Mouse (Mus musculus): ENCODE data around the gene Mettl18.

Gene Mettl18

DNA sequence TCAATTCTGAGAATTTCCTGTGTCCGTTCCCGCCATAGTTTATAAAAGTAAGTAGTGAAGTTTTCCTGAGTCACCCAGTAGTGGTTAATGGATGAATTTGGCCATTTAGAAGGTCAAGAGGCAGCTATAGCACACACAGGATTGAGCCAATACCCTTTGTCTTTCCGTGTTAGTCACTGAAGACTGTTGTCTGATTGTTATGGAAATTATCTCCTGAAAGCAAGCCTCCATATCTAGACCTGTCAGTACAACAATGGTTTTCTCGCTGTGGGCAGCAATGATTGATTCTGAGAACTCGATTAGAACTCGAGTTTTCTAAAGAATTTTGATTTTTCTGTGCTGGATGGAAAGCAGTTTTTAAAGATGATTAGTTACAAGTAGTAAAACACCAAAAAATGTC lies 25.1 kb downstream of the Mettl18 start:
- no peak for TF ChIP-seq GATA4 (IDR thresholded peaks at IDR 0.05; ENCODE audit: insufficient replicate concordance, low read length)

DNA sequence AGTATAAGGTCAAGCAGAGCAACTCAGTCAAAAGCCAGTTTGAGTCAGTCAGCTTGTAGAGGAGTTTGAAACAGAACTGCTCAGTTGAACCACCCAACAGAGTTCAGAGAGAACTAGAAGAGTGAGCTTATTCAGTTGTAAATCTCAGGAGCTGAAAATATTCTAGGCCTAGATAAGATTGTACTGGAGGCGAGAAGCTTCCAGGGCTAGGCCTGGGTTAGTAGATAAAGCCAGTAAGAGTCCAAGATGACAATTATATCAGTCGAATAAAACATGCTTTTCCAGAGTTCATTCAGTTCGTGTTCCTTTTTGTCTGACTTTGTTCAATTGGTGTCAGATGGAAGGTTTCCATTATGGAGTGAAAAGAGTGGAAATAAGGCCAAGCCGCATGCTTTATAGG lies 31.0 kb downstream of the Mettl18 start:
- no peak for TF ChIP-seq GATA4 (IDR thresholded peaks at IDR 0.05; ENCODE audit: insufficient replicate concordance, low read length)

DNA sequence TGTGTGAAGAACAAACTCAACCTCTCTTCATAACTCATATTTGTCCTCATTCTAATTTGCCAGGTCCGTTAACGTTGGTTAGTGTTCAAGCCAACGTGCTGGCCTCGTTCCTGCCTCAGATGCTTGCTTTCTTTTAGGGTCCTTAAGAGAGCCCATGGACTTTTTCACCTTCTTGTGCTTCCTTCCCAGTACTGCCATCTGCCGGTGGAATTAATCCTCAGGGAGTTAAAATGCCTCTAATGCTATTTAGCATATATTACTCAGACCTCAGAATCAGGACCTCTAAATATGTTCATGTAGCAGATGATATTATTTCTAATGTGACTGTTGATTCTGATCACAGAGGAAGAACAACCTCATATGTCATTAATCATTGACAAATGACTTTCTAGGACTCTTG lies 32.7 kb downstream of the Mettl18 start:
- no peak for TF ChIP-seq GATA4 (IDR thresholded peaks at IDR 0.05; ENCODE audit: insufficient replicate concordance, low read length)

DNA sequence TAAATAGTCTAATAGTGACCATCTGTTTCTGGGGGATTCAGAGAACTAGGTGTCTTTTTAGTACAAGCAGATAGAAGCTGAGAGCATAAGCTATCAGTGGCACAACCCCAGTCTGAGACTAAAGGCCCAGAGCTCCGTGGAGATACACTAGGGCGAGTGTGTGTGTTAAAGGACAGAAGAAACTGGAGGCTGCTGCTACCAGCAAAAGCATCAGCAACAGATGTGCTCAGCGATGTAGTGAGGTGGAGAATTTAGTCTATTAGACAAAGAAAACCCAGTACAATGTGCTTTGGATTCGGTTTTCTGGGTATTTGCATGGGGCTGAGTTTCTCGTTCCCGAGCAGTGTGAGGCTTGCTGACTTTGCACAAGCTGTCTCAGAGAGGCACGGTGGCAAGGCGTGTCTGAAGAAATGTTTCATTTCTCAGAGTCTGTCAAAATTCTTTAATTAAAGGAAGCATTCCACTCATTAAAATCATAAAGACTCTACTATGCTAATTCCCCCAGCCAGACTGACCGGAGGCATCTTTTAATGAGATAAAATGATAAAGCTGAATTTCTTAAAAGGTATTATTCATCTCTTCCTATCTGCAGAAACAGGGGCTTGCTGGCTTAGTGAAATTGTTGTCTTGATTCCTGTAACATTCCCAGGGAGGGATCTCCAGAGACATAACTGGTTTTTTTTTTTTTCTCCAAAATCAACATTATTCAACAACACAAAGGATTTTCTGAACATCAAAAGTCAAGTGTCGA lies 45.9 kb downstream of the Mettl18 start:
- TF ChIP-seq GATA4 (IDR thresholded peaks at IDR 0.05; ENCODE audit: insufficient replicate concordance, low read length) = no peak

DNA sequence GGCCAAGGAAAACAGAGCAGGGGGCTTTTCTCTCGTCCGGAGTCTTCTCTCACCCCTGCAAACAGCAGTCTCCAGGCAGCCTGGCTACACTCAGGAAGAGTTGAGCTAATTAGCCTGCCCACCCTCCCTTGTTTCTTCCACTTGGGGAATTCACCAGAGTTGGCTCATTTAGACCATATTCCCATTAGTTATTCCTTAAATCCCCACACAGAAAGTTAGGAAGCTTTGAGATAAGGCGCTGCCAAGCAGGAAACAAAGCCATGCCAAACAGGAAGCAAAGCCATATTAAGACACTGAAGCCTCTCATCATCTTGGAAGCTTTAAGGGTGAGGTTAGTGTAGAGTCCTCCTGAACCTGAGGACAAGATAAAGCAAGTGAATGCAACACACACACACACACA lies 48.9 kb downstream of the Mettl18 start:
- TF ChIP-seq GATA4 (IDR thresholded peaks at IDR 0.05; ENCODE audit: insufficient replicate concordance, low read length) = peak; percentile 78; the same call in 1 of the 2 replicates

All from liver, adult (tissue).